Mouse (Mus musculus): ENCODE measurements around the gene Ttc9c.

Ttc9c gene

DNA sequence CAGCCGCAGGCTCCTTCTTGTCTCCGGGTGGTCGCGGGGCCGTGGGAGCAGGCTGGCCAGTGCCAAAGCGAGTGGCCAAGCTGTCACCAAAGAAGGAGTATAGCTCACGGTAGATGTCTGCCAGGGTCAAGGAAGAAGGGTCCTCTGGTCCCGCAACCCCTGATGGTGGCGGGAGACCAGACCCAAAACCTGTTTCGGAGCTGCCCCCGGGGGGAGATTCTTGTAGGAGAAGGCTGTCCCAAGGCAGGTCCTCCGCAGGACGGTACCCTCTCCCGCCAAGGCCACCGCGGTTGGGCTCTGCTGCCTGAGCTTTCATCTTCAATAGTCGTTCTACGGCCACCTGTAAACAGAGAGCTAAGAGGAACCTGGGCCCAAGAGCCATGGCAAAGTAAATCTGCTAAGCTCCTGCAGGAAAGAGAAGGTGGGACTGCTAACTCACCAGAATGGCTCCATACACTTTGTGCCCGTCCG, 44.1 kb downstream of the Ttc9c start:
- DNase-seq (ENCODE audit: low spot score in 2 of 2) = peak in 1 of 2 experiments; percentile 32

DNA sequence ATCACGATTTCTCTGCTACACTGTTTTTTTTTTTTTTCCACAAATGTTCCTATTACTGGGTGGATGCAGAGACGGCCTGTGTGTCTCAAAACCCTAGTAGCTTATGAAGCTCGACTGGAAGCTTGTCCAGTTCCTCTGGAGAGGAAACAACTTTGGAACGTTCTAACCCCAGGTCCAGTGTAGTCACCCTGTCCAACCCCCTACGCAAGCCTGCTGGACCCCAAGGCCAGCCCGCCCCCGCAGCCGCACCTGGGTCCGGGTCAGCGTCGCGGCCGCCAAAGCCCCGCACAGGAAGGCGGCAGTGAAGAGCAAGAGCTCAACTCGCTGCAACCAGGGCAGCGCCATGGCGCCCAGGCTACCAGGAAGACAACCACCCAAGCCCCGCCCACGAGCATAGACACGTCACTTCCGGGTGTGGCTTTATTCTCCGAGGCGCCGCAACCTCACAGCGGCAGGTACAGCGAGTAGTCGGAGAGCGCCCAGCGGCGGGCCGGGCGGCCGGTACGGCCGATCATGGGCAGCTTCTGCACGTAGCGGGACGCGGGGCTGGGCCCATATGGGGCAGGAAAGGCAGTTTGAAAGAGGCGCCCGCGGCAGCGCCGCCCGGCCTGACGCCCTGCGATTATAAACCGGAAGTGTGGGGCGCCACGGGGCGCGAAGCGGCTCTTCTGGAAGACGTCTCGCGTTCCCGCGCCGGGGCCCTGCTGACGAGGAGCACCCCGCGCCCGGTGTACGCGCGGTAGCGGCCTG, 44.9 kb downstream of the Ttc9c start, which contains the start of gene Tmem179b:
Gene Tmem179b (minus strand): TSS at position 382 of the 750 bp plus-strand sequence.
- peak; percentile 93 to 95 for DNase-seq (ENCODE audit: low spot score in 2 of 2)

DNA sequence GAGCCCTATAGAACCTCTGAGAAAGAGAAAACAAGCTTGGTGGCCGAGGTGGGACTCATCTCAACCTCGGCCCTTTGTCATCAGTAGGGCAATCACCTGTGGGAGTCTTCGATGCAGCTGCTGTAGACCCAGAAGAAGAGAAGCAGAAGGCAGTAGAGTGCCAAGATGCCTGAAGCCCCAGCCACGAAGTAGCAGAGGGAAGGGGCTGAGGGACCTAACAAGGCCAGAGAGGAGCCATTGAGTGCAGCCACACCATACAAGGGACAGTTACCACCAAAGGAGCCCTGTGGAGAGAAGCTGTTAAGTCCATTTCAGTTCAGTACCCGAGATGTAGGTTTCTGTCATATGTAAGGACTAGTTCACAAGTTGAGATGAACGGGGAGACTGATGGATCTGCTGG, 45.7 kb downstream of the Ttc9c start:
- DNase-seq (ENCODE audit: low spot score in 2 of 2) = no peak

DNA sequence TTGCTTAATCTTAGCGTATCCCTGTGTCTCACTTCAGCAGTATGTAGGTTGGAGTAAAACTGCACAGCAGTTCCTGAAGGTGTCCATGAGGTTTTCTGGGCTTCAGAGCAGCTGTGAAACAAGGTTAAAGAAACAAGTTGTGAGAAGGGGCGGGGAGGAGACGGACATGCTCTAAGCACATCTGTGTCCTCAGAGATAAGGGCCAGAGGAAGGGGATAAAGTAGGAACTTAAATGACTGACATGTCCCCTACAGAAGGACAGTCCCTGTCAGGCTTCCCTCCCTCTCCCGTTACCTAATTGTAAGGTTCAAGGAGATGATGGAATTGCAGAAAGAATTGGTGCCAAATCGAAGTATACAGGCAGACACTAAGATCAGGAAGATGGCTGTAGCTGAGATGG, 46.1 kb downstream of the Ttc9c start:
- no peak for DNase-seq (ENCODE audit: low spot score in 2 of 2)

DNA sequence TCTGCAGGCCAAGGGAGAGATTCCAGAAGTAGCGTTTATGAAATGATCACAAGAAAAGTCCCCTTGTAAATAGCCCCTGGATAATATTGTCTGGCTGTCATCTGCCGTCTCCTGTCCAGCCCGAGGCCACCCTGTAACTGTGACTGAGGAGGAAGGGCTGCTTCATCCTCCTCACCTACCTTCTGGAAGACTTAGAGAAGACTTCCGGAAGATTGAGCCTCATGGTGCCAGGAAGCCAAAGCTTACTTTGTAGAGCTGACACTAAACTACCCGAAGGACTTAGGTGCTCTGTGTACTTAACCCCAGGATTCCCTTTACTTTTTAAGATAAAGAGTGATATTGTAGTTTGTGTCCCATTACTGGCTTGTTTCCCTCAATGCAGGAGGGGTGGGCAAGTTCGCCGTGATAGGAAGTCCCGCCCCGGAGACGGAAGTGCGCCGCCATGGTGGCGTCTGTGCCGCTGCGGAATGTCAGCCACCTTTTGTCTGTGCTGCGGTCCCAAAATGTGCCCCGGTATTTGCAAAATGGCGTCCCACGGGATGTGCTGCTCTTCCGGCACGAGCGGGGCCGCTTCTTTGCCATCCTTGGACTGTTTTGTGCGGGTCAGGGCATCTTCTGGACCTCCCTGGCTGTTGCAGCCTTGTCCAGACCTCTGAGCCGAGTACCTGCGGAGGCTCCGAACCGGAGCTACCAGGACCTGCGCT, 48.4 kb downstream of the Ttc9c start, which contains the start of gene Tmem223:
Gene Tmem223 (plus strand): TSS at position 430 of the 704 bp plus-strand sequence.
- peak; percentile 83 to 85 for DNase-seq (ENCODE audit: low spot score in 2 of 2)

DNA sequence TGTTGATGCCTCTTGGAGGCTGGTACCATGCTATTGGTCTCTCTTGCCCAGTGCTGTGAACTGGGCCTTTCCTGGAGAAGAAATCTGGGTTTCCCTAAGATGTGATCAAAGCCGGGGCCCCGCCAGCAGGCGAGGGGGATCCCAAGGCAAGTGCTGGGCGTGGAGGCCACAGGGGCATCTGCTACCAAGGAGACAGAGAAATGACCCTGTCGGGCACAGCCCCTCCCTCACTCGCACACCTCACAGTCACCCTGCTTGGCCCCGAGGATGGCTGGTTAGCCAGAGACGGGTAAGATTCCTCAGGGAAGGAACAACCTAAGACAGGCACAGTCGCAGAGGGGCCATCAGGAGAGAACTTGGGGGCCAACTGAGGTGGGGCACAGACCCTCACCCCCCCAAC, 53.6 kb downstream of the Ttc9c start:
- DNase-seq (ENCODE audit: low spot score in 2 of 2) = no peak

DNA sequence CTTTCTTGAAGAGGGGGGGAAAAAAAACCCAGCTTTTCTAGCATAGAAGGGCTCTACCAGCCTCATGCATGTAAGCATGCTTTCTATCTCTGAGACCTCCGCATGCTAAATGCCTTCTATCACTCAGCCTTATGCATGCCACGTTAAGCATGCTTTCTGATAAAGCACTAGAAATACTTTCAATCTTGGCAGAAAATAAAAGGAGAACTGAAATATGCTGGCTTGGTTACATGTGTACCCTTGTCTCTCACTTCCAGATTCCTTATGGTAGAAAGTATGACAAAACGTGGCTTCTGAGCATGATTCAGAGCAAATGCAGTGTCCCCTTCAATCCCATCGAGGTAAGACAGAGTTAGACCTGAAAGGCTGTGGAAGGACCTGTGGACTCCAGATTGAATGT, 55.9 kb downstream of the Ttc9c start:
- DNase-seq (ENCODE audit: low spot score in 2 of 2) = no peak

DNA sequence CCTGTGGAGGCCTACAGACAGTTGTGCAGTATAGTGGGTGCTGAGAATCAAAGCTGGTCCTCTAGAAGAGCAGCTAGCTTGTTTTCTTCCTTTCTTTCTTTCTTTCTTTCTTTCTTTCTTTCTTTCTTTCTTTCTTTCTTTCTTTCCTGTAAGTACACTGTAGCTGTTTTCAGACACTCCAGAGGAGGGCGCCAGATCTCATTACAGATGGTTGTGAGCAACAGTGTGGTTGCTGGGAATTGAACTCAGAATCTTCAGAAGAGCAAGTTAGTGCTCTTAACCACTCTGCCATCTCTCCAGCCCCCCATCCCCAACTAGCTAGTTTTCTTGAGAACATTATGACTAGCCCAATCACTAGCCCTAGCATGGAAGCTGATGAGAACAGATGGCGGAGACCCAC, 58.4 kb downstream of the Ttc9c start:
- no peak for DNase-seq (ENCODE audit: low spot score in 2 of 2)

Data from heart, adult 9 months (tissue).